Mouse (Mus musculus) small intestine, adult 2 months (tissue): ENCODE measurements around the gene Olfr432. TPM values are rescaled to one million over a fixed set of nuclear protein-coding genes. Genes with fewer than 3 reads are reported as not detected.
"Not testable (repeated sequence)": the region's sequence is repeated elsewhere in the genome, so short reads cannot be mapped to it uniquely, and the experiment has no call there.

Experiments used
- H3K27ac ChIP-seq: fragments of 200-500 bp; 2 replicates; pipeline ENCODE4 v1.5.1; 2012; ENCODE audit warnings: low read depth, low read length, control low read depth, inconsistent platforms; ENCODE audit not compliant: insufficient read depth
- H3K27me3 ChIP-seq: fragments of 200-500 bp; 2 replicates; pipeline ENCODE4 v1.6.1; 2012; ENCODE audit warnings: mild to moderate bottlenecking, moderate library complexity, low read length, inconsistent platforms; ENCODE audit not compliant: control insufficient read depth, insufficient read depth
- H3K36me3 ChIP-seq: fragments of 200-500 bp; 2 replicates; pipeline ENCODE4 v1.6.1; 2012; ENCODE audit warnings: mild to moderate bottlenecking, low read length, control low read depth, inconsistent platforms; ENCODE audit not compliant: control insufficient read depth, insufficient read depth
- H3K4me1 ChIP-seq: fragments of 200-500 bp; 2 replicates; pipeline ENCODE4 v1.6.1; 2012; ENCODE audit warnings: low read length, inconsistent platforms, mixed read lengths; ENCODE audit not compliant: control insufficient read depth, insufficient read depth, insufficient read length
- H3K4me3 ChIP-seq: fragments of 200-500 bp; 2 replicates; pipeline ENCODE4 v1.5.1; 2012; ENCODE audit warnings: low read depth, mild to moderate bottlenecking, control low read depth, inconsistent platforms, low read length, moderate library complexity
- CTCF ChIP-seq: fragments of 200-500 bp; IDR thresholded peaks from 2 replicates; pipeline ENCODE4 v1.5.1; 2012; ENCODE audit warnings: low read depth, mild to moderate bottlenecking, control low read depth, inconsistent platforms, low read length, moderate library complexity, mixed read lengths; ENCODE audit not compliant: insufficient replicate concordance, insufficient read length; ENCODE audit errors: extremely low read depth
- POLR2A ChIP-seq: fragments of 200-500 bp; IDR thresholded peaks from 2 replicates; pipeline ENCODE4 v1.6.1; 2012; ENCODE audit warnings: low read depth, mild to moderate bottlenecking, control low read depth, inconsistent platforms, low read length, moderate library complexity
- WGBS: fragments of 180-500 bp; shearing (Covaris S2); methylation state at CpG from one replicate; pipeline ENCODE4 v1.1.7; 2018; 5-methylcytosine and 5-hydroxymethylcytosine counted together
- polyA plus RNA-seq: library from polyadenylated mRNA; depleted of rRNA; stranded (reverse); fragments of >200 nt; gene quantifications from 2 replicates; pipeline ENCODE4 v1.2.3, GENCODE M21; 2012; rRNA removed

Gene Olfr432
- 0.34 TPM in 1 of 2 replicates, not detected in the other for polyA plus RNA-seq

- H3K27ac ChIP-seq = no peak within 1 kb of the TSS
- 55% methylated on average over 2 of the region's 2 CpGs for WGBS
- no peaks in the 10 kb centered on the region for H3K4me1 ChIP-seq
- H3K27me3 ChIP-seq = no peaks in the 10 kb centered on the region
- no peaks in the 10 kb centered on the region for H3K36me3 ChIP-seq
- no peak within 1 kb of the TSS for H3K4me3 ChIP-seq
- TF ChIP-seq POLR2A = no peak
- no peak for TF ChIP-seq CTCF
Observed at GRCm38 (mm10) chr1:174048893-174049292, at the start of gene Olfr432. Gene Olfr432, plus strand, starts transcription at chr1:174049205.

DNA sequence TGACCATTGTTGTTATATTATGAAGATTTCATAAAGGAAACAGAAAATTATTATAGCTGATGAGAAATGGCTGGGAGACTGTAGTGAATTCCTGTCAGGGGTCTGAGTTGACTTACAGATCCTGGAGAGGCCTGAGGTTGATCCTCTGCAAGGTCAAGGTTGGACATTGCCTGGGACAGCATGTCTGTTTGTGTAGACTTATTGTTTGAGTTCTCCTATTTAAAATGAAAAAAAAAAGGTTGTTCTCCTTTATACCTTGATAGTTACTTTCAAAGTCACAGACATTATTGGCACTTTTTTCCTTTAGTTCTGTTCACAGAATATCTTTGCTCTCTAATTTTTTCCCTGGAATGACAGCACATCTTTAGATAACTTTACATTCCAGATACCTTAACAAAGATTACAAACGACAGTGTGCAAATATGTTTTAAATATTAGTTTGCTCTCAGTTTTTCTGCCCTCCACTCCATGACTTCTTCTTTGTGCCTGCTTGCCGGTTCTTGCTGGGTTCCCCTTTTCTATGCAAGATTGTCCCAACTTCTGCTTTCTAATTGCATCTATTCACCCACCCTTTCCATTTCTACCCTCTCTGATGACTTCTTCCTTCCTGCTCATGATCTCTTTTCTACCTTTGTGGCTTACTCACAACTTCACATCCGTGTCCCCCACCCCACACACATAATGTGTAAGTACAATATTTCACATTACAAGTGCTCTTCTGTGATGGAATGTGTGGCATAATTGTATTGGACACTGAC is 44.5 kb upstream of the Olfr432 start:
- 46% methylated on average over 2 of the region's 3 CpGs for WGBS
- not testable (repeated sequence) for H3K27ac ChIP-seq, H3K4me1 ChIP-seq, H3K27me3 ChIP-seq, H3K4me3 ChIP-seq, H3K36me3 ChIP-seq

GRCm38 (mm10) chr1:174007050-174007449 is 42.0 kb upstream of the Olfr432 start:
- not testable (repeated sequence) for H3K27ac ChIP-seq, H3K27me3 ChIP-seq, H3K4me1 ChIP-seq, H3K4me3 ChIP-seq, H3K36me3 ChIP-seq

- Histone ChIP-seq H3K4me1 (no peaks in the 10 kb centered on the region), H3K27me3 (no peaks in the 10 kb centered on the region), H3K4me3 (no peak within 1 kb of the TSS), H3K36me3 (no peaks in the 10 kb centered on the region), H3K27ac (peak within 1 kb of the TSS; percentile 41; the same call in 1 of the 2 replicates)
- TF ChIP-seq CTCF = no peak
- no peak for TF ChIP-seq POLR2A
- WGBS = 25% methylated on average over 1 of the region's 1 CpGs
Observed at GRCm38 (mm10) chr1:174031698-174032097, 17.3 kb upstream of the Olfr432 start, which contains the start of gene Ifi205. Gene Ifi205, minus strand, starts transcription at chr1:174031810.

- no peaks in the 10 kb centered on the region for H3K4me1 ChIP-seq
- 65% methylated on average over 4 of the region's 4 CpGs for WGBS
- no peak overlapping the region for H3K27ac ChIP-seq
- H3K27me3 ChIP-seq = no peaks in the 10 kb centered on the region
- TF ChIP-seq POLR2A (no peak), CTCF (no peak)
- H3K36me3 ChIP-seq = no peaks in the 10 kb centered on the region
- H3K4me3 ChIP-seq = no peak overlapping the region
Observed at GRCm38 (mm10) chr1:174035841-174036240, 13.2 kb upstream of the Olfr432 start.

GRCm38 (mm10) chr1:174038480-174038879 is 10.5 kb upstream of the Olfr432 start:
- 71% methylated on average over 3 of the region's 3 CpGs for WGBS
- no peaks in the 10 kb centered on the region for H3K4me1 ChIP-seq
- no peaks in the 10 kb centered on the region for H3K36me3 ChIP-seq
- no peak overlapping the region for H3K4me3 ChIP-seq
- H3K27me3 ChIP-seq = no peaks in the 10 kb centered on the region
- TF ChIP-seq CTCF = no peak
- TF ChIP-seq POLR2A = no peak
- H3K27ac ChIP-seq = no peak overlapping the region

- Histone ChIP-seq H3K4me1 (no peaks in the 10 kb centered on the region), H3K27ac (peak within 1 kb of the TSS; percentile 25; the same call in 1 of the 2 replicates), H3K4me3 (no peak within 1 kb of the TSS), H3K36me3 (no peaks in the 10 kb centered on the region), H3K27me3 (no peaks in the 10 kb centered on the region)
- WGBS = 62% methylated on average over 7 of the region's 7 CpGs
- TF ChIP-seq POLR2A = no peak
- TF ChIP-seq CTCF = no peak
Observed at GRCm38 (mm10) chr1:174040523-174041177, 8.4 kb upstream of the Olfr432 start, which contains the start of gene Olfr433. Gene Olfr433, plus strand, starts transcription at chr1:174040705.

GRCm38 (mm10) chr1:174042091-174042884 is 6.7 kb upstream of the Olfr432 start:
- H3K36me3 ChIP-seq, H3K27me3 ChIP-seq, H3K4me1 ChIP-seq, H3K4me3 ChIP-seq, H3K27ac ChIP-seq: not testable (repeated sequence)
- WGBS = 83% methylated on average over 12 of the region's 12 CpGs
